Mouse (Mus musculus): ENCODE measurements at regions not wholly inside any gene's neighbourhood (a gene's known extent, or its start where the extent isn't known, plus 50 kb on each side); places are given as distances from the start of the nearest gene placed in this dataset.

DNA sequence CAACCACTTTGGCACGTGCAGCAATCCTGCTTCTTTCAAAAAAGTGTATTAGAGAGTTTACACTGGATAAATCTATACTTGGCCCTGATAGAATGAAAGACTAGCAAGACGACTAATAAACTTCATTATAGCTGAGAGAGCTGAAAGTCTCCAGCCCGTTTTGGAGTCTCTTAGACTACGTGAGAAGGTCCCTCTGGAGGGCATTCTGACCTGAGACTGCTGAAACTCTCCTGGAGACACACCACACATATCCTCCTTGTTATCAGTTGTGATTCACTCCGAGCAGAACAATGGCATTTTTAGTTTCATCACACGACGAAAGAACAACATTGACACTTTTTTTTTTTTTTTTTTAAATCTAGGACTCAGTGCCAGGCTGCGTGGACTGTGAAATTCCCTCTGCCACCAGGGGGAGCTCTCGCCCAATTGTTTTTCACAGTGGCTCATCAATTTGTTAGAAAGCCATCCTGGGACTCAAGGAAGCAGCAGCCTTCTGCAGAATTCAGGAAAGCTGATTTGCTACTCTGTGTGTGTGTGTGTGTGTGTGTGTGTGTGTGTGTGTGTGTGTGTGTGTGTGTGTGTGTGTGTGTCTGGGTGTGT, 1467.0 kb upstream of the Slc10a2 start:
- Histone ChIP-seq H3K4me3 (ENCODE audit: low read depth, low read length) (no peak overlapping the region), H3K27me3 (replicated peaks; ENCODE audit: control insufficient read depth, insufficient read depth, low read length) (no peaks in the 10 kb centered on the region), H3K9ac (ENCODE audit: low read depth, low read length) (no peak overlapping the region), H3K4me1 (replicated peaks; ENCODE audit: control insufficient read depth, insufficient read depth, low read length) (no peaks in the 10 kb centered on the region), H3K27ac (ENCODE audit: low read depth, low read length) (no peak overlapping the region), H3K9me3 (ENCODE audit: control insufficient read depth) (no peaks in the 10 kb centered on the region), H3K4me2 (replicated peaks; ENCODE audit: low read depth) (no peak overlapping the region), H3K36me3 (ENCODE audit: control insufficient read depth, insufficient read depth) (no peaks in the 10 kb centered on the region)
- TF ChIP-seq CTCF (IDR thresholded peaks at IDR 0.05; ENCODE audit: low read depth), result peak; percentile 84
- ATAC-seq, result peak; percentile 61; the same call in 1 of the 2 replicates
- WGBS, result 22% methylated on average over 9 of the region's 9 CpGs

DNA sequence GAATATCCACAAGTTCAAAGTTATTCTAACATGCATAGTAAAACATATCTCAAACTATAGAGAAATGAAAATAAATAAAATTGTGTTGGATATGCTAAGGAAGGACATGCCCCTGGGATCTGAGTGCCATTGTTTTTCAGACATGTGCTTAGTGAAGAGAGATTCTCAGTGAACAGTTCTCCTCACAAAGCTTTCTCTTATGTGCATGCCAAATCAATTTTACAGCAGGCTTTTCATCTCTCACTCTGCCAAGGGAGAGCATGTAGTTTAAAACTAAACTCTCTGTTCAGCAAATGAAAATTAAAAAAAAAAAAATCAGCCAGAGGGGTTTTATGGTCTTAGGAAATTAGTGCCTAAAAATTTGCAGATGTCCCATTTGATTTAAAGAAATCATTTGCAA, 1445.8 kb upstream of the Slc10a2 start:
- no peaks in the 10 kb centered on the region for H3K36me3 ChIP-seq (ENCODE audit: control insufficient read depth, insufficient read depth)
- H3K4me3 ChIP-seq (ENCODE audit: low read depth, low read length), result no peak overlapping the region
- no peak overlapping the region for H3K4me2 ChIP-seq (replicated peaks; ENCODE audit: low read depth)
- no peaks in the 10 kb centered on the region for H3K9me3 ChIP-seq (ENCODE audit: control insufficient read depth)
- H3K9ac ChIP-seq (ENCODE audit: low read depth, low read length), result no peak overlapping the region
- H3K4me1 ChIP-seq (replicated peaks; ENCODE audit: control insufficient read depth, insufficient read depth, low read length), result no peaks in the 10 kb centered on the region
- no peaks in the 10 kb centered on the region for H3K27me3 ChIP-seq (replicated peaks; ENCODE audit: control insufficient read depth, insufficient read depth, low read length)
- TF ChIP-seq CTCF (IDR thresholded peaks at IDR 0.05; ENCODE audit: low read depth), result no peak
- no peak for ATAC-seq
- H3K27ac ChIP-seq (ENCODE audit: low read depth, low read length), result no peak overlapping the region

DNA sequence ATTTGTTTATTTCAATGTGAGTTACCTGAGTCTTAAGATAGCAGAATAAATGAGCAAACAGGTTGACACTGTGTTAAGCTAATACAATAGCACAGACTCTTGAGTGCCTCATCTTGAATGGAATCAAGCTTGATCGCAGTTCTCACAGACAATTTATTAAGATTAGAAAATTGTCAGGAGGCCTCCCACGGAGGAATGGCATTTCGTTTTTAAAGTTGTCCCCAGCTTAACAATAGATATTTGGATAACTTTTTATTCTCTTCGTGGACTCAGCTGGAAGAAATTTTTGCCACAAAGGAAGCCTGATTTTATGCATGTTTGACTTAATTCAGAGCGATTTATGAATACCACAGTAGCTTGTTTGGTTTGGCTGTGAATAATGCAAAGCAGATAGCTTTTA, 1422.0 kb upstream of the Slc10a2 start:
- H3K4me2 ChIP-seq (replicated peaks; ENCODE audit: low read depth), result no peak overlapping the region
- H3K27ac ChIP-seq (ENCODE audit: low read depth, low read length), result no peak overlapping the region
- no peaks in the 10 kb centered on the region for H3K36me3 ChIP-seq (ENCODE audit: control insufficient read depth, insufficient read depth)
- ATAC-seq, result no peak
- H3K4me3 ChIP-seq (ENCODE audit: low read depth, low read length), result no peak overlapping the region
- H3K27me3 ChIP-seq (replicated peaks; ENCODE audit: control insufficient read depth, insufficient read depth, low read length), result no peaks in the 10 kb centered on the region
- TF ChIP-seq CTCF (IDR thresholded peaks at IDR 0.05; ENCODE audit: low read depth), result no peak
- H3K9ac ChIP-seq (ENCODE audit: low read depth, low read length), result no peak overlapping the region
- H3K4me1 ChIP-seq (replicated peaks; ENCODE audit: control insufficient read depth, insufficient read depth, low read length), result no peaks in the 10 kb centered on the region
- 61% methylated on average over 5 of the region's 5 CpGs for WGBS
- H3K9me3 ChIP-seq (ENCODE audit: control insufficient read depth), result no peaks in the 10 kb centered on the region

DNA sequence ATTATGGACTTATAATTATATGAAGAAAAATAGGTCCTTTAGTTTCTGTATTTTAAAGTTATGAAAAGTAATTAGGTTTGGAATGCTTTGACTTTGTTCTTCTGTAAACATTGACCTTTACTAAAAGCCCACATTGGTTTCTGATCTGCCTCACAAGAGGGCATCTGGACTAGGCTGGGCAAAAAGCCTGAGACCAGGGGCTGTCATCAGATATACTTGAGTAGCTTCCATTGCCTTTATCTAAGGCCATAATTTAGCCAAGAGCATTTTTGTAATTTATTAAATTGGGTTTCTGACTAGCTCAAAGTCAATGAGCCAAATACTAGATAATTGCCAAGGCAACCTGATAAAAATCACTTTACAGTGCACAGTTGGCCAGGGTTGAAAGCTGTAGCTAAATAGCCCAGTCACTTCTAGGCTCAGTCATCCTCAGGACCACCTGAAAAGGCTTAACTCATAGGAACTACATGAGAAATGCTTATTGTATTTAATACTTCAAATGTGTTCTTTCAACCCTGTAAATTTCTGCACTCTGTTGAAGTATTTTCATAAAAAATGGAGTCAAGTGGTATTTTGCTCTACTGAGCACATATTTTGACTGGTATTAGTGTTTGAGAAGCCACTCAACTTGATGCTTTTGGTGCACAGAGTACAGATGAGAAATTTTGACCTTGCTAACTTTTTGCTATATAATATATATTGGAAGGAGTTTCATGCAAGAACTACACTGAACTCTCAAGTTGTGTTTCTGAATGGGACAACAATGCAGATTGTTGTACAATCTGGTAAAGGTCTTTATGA, 1410.9 kb upstream of the Slc10a2 start:
- no peak overlapping the region for H3K9ac ChIP-seq (ENCODE audit: low read depth, low read length)
- H3K4me1 ChIP-seq (replicated peaks; ENCODE audit: control insufficient read depth, insufficient read depth, low read length), result no peaks in the 10 kb centered on the region
- no peak for ATAC-seq
- H3K4me2 ChIP-seq (replicated peaks; ENCODE audit: low read depth), result no peak overlapping the region
- no peaks in the 10 kb centered on the region for H3K27me3 ChIP-seq (replicated peaks; ENCODE audit: control insufficient read depth, insufficient read depth, low read length)
- H3K4me3 ChIP-seq (ENCODE audit: low read depth, low read length), result no peak overlapping the region
- H3K36me3 ChIP-seq (ENCODE audit: control insufficient read depth, insufficient read depth), result no peaks in the 10 kb centered on the region
- no peak overlapping the region for H3K27ac ChIP-seq (ENCODE audit: low read depth, low read length)
- no peaks in the 10 kb centered on the region for H3K9me3 ChIP-seq (ENCODE audit: control insufficient read depth)
- no peak for TF ChIP-seq CTCF (IDR thresholded peaks at IDR 0.05; ENCODE audit: low read depth)

DNA sequence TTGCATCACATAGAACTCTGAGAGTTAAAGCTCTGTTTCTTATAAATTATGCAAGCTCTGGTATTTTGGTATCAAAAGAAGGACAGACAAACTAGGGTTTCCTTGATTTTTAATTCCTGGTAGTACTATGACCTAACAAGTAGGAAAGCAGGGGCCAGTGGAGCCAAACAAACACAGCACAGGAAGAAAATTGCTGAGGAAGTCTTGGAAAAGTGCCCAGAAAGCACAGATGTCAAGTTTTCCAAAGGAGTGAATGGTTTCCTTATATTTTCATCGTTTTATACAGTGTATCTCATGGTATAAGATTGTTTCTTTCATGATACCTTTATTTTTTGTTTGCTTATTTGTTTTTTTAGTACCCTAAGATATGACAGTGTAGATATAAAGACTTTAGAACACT, 1387.3 kb upstream of the Slc10a2 start:
- Histone ChIP-seq H3K27ac (ENCODE audit: low read depth, low read length) (no peak overlapping the region), H3K9me3 (ENCODE audit: control insufficient read depth) (no peaks in the 10 kb centered on the region), H3K9ac (ENCODE audit: low read depth, low read length) (no peak overlapping the region), H3K4me1 (replicated peaks; ENCODE audit: control insufficient read depth, insufficient read depth, low read length) (no peaks in the 10 kb centered on the region), H3K4me3 (ENCODE audit: low read depth, low read length) (no peak overlapping the region), H3K27me3 (replicated peaks; ENCODE audit: control insufficient read depth, insufficient read depth, low read length) (no peaks in the 10 kb centered on the region), H3K36me3 (ENCODE audit: control insufficient read depth, insufficient read depth) (no peaks in the 10 kb centered on the region), H3K4me2 (replicated peaks; ENCODE audit: low read depth) (no peak overlapping the region)
- 45% methylated on average over 1 of the region's 1 CpGs for WGBS
- TF ChIP-seq CTCF (IDR thresholded peaks at IDR 0.05; ENCODE audit: low read depth), result no peak
- ATAC-seq, result no peak

DNA sequence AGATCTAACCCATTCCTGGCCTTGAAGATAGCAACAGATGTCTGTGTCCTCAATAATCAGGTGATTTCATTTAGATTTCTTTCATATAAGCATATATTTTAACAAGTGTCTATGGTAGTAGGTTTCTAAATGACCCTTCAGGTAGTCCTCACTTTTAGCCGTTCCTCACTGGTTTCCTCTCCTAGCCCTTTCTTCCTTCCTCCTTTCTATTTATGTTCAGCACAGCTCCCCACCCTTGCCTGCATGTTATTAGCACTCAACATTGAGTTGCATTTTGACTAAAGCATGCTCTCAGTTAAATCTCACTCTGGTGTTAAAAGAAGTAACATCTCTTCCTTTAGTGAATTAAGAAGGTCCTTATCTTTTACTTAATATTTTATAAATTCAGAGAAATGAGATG, 1376.8 kb upstream of the Slc10a2 start:
- H3K9ac ChIP-seq (ENCODE audit: low read depth, low read length), result no peak overlapping the region
- H3K9me3 ChIP-seq (ENCODE audit: control insufficient read depth), result no peaks in the 10 kb centered on the region
- H3K4me2 ChIP-seq (replicated peaks; ENCODE audit: low read depth), result no peak overlapping the region
- TF ChIP-seq CTCF (IDR thresholded peaks at IDR 0.05; ENCODE audit: low read depth), result no peak
- H3K27me3 ChIP-seq (replicated peaks; ENCODE audit: control insufficient read depth, insufficient read depth, low read length), result no peaks in the 10 kb centered on the region
- no peak for ATAC-seq
- H3K27ac ChIP-seq (ENCODE audit: low read depth, low read length), result no peak overlapping the region
- 79% methylated on average over 1 of the region's 1 CpGs for WGBS
- no peaks in the 10 kb centered on the region for H3K36me3 ChIP-seq (ENCODE audit: control insufficient read depth, insufficient read depth)
- H3K4me1 ChIP-seq (replicated peaks; ENCODE audit: control insufficient read depth, insufficient read depth, low read length), result no peaks in the 10 kb centered on the region
- H3K4me3 ChIP-seq (ENCODE audit: low read depth, low read length), result no peak overlapping the region

Measured in intestine, postnatal 0 days (tissue).